Mouse (Mus musculus) thymus, postnatal 4 days (tissue): ENCODE data around the gene Tssk2.

Experiments
- DNase-seq: peaks from one replicate; pipeline ENCODE4 v3.0.0; 2021

Gene Tssk2

GRCm38 (mm10) chr16:17949421-17949877 lies 51.0 kb downstream of the Tssk2 start:
- DNase-seq: no peak
